Mouse (Mus musculus) ES-E14 (cell line): ENCODE measurements at regions not wholly inside any gene's neighbourhood (a gene's known extent, or its start where the extent isn't known, plus 50 kb on each side); places are given as distances from the start of the nearest gene placed in this dataset.

ENCODE experiments used
- CHD2 ChIP-seq: IDR thresholded peaks from 2 replicates; pipeline ENCODE4 v1.6.1; 2014; ENCODE audit warnings: mild to moderate bottlenecking, low read depth, low read length, inconsistent platforms
- HCFC1 ChIP-seq: IDR thresholded peaks from 2 replicates; pipeline ENCODE4 v1.6.1; 2012; ENCODE audit warnings: low read length, inconsistent platforms, borderline replicate concordance; ENCODE audit not compliant: insufficient read depth
- MAFK ChIP-seq: IDR thresholded peaks from 2 replicates; pipeline ENCODE4 v1.6.1; 2014; ENCODE audit warnings: mild to moderate bottlenecking, low read depth, low read length, inconsistent platforms; ENCODE audit not compliant: insufficient read depth
- ZC3H11A ChIP-seq: IDR thresholded peaks from 2 replicates; pipeline ENCODE4 v1.6.1; 2012; ENCODE audit warnings: low read depth, mild to moderate bottlenecking, inconsistent platforms, low read length, borderline replicate concordance
- ZNF384 ChIP-seq: IDR thresholded peaks from 2 replicates; pipeline ENCODE4 v1.6.1; 2012; ENCODE audit warnings: low read depth, low read length, inconsistent platforms

DNA sequence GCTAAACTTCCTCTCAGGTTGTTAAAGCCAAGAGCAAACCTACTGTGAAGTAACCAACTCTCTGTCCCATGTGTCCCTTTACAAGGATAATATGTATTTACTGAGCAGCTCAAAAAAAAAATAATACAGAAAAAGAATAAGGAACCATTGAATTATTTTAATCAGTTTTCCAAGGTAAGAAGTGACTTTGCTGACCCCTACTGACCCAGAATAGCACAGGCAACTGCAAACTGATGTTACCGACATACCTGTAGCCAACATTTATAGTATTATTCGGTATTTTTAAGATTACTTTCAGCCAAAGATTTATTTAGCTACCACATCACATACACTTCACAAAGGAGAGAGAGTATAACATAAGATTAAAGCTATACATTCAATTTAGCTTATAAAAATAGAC lies 138.2 kb upstream of the Tbc1d2b start:
- TF ChIP-seq HCFC1: no peak
- no peak for TF ChIP-seq CHD2
- TF ChIP-seq MAFK: no peak
- TF ChIP-seq ZC3H11A: no peak
- TF ChIP-seq ZNF384: no peak
